Mouse (Mus musculus) cerebellum, adult 11-12 months (tissue): ENCODE data around the gene Bmpr1a.
"Not testable (repeated sequence)": the region's sequence is repeated elsewhere in the genome, so short reads cannot be mapped to it uniquely, and the experiment has no call there.

Experiments used
- DNase-seq: peaks from one replicate; pipeline ENCODE4 v3.0.0; 2022

The Bmpr1a gene

DNA sequence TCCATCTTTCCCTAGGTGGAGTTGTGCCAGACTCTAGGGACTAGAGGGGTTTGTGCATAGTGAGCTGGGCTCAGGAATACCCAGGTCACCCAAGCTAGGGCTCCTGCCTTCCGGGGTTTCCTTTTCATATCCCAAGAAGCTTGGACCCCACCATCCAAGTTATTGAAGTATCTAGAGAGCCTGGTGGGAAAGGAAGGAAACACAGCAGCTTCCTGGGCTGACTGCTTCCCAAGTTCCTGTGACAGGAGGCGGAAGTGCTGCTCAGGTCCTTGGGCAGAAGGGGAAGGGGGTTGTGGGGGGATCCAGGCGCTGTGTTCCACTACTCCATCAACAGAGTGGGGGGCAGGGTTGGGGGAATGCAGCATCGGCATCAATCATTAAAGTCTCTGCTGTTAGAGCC, 126.0 kb downstream of the Bmpr1a start:
- no peak for DNase-seq

DNA sequence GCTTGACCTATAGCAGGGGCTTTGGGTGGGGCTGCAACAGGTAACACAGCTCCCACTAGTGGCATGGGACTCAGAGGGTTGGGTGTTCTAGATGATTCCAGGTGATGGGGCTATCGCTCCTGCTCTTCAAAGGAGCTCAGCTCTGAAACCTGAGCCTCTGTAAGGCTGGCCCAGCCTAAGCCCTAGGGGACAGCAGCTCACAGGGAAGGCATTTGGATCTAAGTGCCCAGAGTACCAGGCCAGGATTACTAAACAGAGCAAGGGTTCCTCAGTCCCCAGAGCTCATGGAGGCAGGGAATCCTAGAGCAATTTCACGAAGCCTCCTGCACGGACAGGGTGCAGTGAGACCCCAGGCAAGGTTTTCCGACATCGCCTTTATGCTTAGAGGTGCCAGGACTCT, 127.2 kb downstream of the Bmpr1a start:
- DNase-seq = no peak

DNA sequence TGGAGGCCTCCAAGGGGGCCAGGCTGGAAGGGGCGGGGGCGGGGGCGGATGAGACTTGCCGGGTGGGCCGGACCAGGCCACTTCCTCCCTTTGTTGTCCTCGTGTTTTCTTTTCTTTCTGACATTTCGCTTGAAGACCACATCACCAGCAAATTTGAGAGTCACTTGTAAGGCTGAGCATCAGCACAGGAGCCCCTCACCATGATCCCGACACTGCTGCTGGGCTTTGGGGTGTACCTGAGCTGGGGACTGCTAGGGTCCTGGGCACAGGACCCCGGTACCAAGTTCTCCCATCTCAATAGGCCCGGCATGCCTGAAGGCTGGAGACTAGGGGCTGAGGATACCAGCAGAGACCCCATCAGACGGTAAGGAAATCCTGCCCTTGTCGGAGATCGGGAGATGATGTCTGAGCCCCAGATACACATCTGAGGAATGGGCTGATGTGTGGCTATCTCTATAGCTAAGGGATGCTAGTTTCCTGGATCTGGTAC, 127.7 kb downstream of the Bmpr1a start, which contains the start of gene Mmrn2:
Mmrn2 (plus strand) TSS at position 51 of the 490 bp plus-strand sequence.
- no peak for DNase-seq

DNA sequence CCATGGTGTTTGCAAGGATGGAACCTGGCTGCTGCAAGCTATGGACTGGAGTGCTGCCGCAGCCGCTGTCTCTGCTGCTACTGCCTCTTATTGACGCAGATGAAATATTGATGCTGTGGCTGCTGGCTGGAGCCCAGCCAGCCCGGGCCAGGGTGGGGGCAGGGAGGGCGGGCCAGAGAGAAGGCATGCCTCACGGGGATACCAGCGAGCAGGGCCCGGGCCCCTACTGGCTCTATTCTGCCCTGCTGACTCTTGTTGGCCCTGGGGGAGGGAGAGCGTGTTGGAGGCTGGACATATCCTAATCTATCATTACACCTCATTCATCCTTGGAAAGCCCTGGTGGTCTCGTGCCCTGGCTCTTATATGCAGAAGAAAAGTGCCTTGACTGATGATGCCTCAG, 128.6 kb downstream of the Bmpr1a start, which contains the start of gene Sncg:
Sncg (minus strand) TSS at position 213 of the 400 bp plus-strand sequence.
- no peak for DNase-seq

DNA sequence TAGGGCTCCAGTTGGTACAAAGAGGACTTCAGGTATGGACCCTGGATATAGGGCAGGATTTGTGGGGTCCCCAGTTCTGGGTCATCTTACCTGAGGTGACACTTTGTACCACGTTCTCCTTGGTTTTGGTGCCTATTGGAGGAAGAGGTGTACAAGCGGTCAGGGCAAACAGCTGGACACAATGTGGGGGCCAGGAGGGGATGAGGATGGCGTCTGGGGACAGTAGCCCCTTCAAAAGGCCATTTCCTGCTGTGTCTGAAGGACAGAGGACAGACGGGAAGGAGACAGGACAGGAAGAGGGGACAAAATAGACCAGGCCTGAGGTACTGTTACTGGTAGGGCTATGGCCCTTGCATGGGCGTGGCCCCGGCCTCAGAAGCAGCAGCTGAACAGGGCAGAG, 129.6 kb downstream of the Bmpr1a start:
- DNase-seq = no peak

DNA sequence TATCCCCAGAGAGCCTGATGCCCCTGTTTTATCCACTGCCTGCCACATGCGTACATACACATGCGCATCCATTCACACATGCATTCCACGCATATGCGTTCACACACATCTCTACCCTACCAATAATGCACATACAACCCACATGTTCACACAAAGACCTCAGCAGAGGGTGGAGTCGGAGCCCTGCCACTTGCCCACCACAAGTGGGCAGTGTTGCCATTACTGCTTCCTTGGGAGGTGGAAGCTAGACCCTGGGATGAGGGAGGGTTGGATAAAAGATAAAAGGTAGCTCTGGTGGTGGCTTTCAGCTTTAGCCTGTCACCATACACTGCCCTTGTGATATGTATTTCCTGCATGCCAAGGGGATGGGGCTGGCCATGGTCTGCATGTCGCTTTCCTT, 130.5 kb downstream of the Bmpr1a start:
- DNase-seq = no peak

DNA sequence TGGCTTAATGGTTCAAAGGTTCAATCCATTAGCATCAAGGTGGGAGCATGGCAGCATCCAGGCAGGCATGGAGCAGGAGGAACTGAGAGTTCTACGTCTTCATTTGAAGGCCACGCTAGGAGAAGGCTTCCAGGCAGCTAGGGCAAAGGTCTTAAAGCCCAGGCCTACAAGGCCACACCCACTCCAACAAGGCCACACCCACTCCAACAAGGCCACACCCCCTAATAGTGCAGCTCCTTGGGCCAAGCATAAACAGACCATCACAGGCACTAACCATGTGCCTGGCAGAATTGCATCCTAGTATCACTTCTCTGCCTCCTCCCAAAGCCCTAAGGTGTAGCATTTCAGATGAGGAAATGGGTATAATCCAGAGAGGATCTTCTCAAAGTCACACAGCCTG, 131.4 kb downstream of the Bmpr1a start:
- no peak for DNase-seq

DNA sequence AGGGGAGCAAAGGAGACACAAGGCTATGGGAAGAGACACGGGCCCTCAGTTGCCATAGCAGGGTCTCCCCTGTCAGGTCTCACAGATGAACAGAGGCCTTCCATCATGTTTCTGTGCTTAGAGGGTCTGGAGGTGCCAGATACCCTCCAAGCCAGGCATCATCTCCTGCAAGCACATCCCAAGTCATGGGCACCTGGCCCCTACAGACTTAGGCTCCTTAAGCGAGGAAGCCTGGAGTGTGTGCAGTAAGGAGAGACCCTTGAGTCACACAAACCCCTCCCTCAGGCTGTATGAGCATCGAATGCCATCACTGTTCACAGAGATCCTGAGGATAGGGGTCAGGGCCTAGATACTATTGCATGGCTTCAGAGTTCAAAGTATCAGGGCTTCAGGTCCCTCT, 132.2 kb downstream of the Bmpr1a start:
- no peak for DNase-seq

DNA sequence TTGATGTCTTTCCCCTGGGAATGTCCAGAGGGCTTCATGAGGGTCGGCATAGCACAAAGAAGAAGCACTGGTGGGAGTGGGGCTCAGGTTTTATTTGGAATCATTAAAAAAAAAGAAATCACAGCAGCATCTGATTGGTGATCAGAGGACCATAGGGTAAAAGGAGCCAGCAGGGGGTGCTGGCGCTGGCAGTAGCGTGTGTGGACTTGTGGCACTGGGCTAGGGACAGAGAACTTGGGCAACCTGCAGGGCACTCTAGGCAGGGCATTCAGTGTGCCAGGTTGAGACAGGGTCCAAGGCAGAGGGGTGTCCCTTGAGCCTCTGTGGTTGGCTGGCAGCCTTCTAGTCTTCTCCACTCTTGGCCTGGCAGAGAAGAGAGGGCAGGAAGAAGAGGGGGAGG, 132.9 kb downstream of the Bmpr1a start:
- no peak for DNase-seq

DNA sequence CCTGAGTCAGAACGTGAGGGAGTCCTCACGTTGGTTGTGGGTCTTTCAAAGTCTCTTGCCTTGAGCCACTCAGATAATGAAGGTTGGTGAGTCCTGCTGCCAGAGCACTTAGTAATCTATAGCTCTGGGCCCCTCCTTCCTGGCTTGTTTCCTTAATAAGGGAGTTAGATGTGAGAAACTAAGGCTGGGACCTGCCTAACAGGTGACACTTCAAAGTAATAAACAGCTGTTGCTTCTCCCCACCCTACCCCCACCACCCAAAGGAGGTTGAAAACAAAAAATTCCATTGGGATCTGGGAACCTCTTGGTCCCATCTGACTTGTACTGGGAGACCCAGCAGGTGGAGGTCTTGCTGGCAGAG, 138.0 kb downstream of the Bmpr1a start:
- DNase-seq = no peak

DNA sequence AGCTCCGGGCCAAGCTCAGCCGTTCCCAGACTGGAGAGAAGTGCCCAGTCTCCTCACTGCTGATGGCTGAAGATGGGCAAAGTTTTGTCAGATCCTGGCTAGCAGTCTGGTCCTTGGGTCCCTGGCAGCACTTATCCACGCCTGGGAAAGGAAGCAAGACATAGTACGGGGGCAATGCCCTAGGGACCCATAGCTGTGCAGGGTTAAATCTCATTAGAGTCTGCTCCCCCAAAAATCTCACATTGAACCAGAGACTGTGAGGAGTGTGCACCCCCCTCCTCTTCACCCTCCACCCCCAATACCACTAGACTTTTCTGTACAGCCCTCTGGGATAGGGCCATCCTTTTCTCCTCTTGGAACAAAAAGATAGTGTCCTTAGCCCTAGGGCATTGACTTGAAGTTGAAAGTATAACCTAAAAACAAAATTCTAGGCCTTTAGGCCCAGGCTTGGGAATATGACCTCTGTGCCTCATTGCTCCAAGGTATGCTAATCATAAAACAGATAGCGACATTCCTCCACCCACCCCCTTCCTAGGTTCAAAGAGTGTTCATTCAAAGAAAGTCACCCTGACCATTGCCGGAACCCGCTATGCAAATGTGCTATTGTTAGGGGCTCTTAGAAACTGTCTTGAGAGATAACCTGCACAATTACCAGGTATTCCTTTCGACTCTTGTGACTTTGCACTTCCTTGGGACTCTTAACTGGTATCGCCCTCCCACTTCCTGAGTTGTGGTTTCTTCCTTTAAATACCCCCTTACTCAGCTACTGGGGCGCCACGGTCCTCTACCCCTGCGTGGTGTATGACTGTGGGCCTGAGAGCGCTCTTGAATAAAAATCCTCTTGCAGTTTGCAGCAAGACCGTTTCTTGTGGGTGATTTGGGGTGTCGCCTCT, 138.6 kb downstream of the Bmpr1a start:
- DNase-seq = not testable (repeated sequence)

DNA sequence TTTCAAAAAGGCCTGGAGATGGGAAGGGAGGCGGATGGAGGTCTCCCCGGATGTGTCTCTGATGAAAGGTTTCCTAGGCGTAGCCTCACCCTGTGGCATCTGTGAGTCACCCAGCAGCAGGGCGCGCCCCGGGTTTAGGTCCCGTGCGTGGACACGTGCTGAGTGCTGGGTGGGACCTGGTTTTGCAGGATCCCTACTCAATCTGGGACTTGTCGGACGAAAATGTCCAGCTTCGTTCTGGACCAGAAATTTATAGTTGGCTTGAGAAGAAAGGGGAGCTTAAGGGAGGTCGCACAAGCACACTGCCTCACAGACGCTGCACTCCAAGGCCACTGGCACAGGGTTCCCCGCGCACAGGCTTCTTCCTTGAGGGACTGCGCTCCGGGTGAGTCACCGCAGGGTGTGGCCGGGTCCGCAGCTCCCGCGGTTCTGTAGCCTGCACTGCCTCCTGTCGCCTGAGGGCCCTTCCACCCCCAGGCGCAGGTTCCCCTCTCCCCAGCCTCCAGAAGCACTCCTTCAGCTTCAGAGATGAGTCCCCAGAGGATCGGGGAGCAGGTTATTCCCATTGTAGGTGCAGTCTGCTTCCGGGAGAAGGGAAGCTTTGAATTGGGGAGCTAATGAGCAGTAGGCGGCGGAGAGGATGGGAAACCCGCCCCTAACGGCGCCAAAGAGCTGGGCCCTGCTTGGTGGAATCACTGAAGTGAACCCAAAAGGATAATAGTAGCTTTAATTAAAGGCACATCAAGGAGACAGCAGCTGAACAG, 139.5 kb downstream of the Bmpr1a start:
- DNase-seq = peak; percentile 72

DNA sequence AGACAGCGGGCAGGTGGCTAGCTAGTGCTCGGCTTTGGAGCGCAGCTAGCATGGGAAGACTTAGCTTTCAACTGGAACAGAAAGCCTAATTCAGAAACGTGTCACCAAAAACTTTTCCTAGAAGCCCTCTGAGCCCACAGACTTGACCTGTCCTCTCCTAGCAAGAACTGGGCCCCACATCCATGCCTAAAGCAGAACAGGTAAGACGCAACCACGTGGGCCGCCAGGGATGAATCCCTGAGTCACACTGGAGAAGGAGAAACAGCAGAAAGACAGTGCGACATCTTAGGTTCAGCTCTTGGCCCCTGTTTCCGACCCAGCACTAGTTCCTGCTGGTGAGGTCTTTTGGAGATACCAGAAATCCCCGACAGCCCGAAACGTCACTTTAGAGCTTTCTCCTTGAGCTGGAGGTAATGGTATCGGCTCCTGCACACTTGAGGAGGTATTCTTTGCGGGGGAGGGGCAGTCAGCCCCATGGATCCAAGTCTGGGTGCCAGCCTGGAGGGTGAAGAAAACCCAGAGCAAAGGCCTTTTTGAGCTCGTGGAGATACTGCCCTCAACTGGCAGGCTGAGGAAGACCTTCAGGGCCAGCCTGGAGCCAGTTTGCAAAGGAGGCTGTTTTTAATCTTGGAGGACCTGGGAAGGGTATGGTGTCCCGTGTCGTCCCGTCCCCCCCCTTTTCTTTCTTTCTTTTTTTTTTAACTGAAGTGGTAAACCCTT, 140.3 kb downstream of the Bmpr1a start:
- DNase-seq = peak; percentile 84

DNA sequence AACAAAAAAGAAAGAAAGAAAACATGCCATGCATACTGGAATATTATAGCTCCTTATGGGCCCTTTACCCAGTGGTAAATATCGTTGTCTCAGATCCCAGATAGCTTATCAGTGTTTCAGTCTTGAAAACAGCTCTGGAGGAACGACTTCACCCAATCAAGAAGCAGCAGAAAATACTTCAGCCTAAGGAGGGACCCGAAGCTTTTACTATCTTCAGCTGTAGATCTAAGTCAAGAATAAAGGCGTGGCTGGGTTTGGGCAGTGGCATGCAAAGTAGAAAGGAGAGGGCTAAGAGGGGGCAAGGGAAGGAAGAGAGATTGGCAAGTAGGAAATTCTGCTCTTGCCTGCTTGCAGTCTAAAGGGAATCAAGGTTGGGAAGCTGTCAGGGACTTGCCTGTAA, 141.0 kb downstream of the Bmpr1a start:
- no peak for DNase-seq
